Mouse (Mus musculus) lung, postnatal 0 days (tissue): ENCODE data around the gene Sec14l1. TPM values are rescaled to one million over a fixed set of nuclear protein-coding genes. Genes with fewer than 3 reads are reported as not detected.

ENCODE experiments used
- ATAC-seq: fragments of 200-750 bp; cut with Nextera tagmentation; 2 replicates; pipeline ENCODE4 v1.8.0; 2017; ENCODE audit warnings: moderate library complexity
- DNase-seq: peaks from one replicate; pipeline ENCODE4 v3.0.0-alpha.2; 2016; ENCODE audit warnings: low spot score
- H3K27ac ChIP-seq: fragments of 300-500 bp; sonication (generic); 2 replicates; pipeline ENCODE4 v1.5.1; 2014; ENCODE audit warnings: antibody characterized with exemption, mild to moderate bottlenecking, low read length, mixed read lengths
- H3K27me3 ChIP-seq: fragments of 300-500 bp; sonication (generic); replicated peaks from 2 replicates; pipeline ENCODE4 v1.6.1; 2014; ENCODE audit warnings: low read length, mixed read lengths; ENCODE audit not compliant: insufficient read depth
- H3K36me3 ChIP-seq: fragments of 300-500 bp; sonication (generic); 2 replicates; pipeline ENCODE4 v1.6.1; 2014; ENCODE audit warnings: low read length, mixed read lengths; ENCODE audit not compliant: insufficient read depth
- H3K4me1 ChIP-seq: fragments of 300-500 bp; sonication (generic); 2 replicates; pipeline ENCODE4 v1.6.1; 2014; ENCODE audit warnings: antibody characterized with exemption, low read depth, low read length, mixed read lengths; ENCODE audit not compliant: insufficient read depth
- H3K4me2 ChIP-seq: fragments of 300-500 bp; sonication (generic); replicated peaks from 2 replicates; pipeline ENCODE4 v1.6.1; 2014; ENCODE audit warnings: low read depth, mild to moderate bottlenecking, low read length, moderate library complexity, mixed read lengths
- H3K4me3 ChIP-seq: fragments of 300-500 bp; sonication (generic); 2 replicates; pipeline ENCODE4 v1.5.1; 2014; ENCODE audit warnings: low read depth, low read length
- H3K9ac ChIP-seq: fragments of 300-500 bp; sonication (generic); replicated peaks from 2 replicates; pipeline ENCODE4 v1.6.1; 2014; ENCODE audit warnings: low read depth, mild to moderate bottlenecking
- H3K9me3 ChIP-seq: fragments of 300-500 bp; sonication (generic); 2 replicates; pipeline ENCODE4 v1.6.1; 2016; ENCODE audit warnings: low read length, mixed read lengths
- CTCF ChIP-seq: IDR thresholded peaks from 2 replicates; pipeline ENCODE4 v1.5.1; 2016; ENCODE audit warnings: antibody characterized with exemption, mild to moderate bottlenecking
- EP300 ChIP-seq: IDR thresholded peaks from 2 replicates; pipeline ENCODE4 v1.6.1; 2016; ENCODE audit warnings: antibody characterized with exemption, mild to moderate bottlenecking, control low read depth
- WGBS: fragments of 180-500 bp; shearing (Covaris S2); extraction: QIAGEN DNeasy Blood & Tissue Kit; methylation state at CpG from one replicate; pipeline ENCODE4 v1.1.7; 2014; 5-methylcytosine and 5-hydroxymethylcytosine counted together
- microRNA-seq: library from miRNA; unstranded; fragments of <30 nt; microRNA quantifications from one replicate; pipeline ENCODE4, GENCODE M21; 2016
- polyA plus RNA-seq: library from polyadenylated mRNA; unstranded; fragments of >200 nt; fragmentation: Nextera tagmentation; extraction: Ambion mirVana; gene quantifications from 2 replicates; pipeline ENCODE4 v1.2.1, GENCODE M21; 2015

Sec14l1 gene
- polyA plus RNA-seq, 1 experiment from 2014 or later, result 62.4 TPM

GRCm38 (mm10) chr11:117204606-117205005 lies 89.6 kb downstream of the Sec14l1 start:
- Histone ChIP-seq H3K36me3 (no peaks in the 10 kb centered on the region), H3K27ac (no peak overlapping the region), H3K4me3 (no peak overlapping the region), H3K4me2 (no peak overlapping the region), H3K9ac (no peak overlapping the region), H3K4me1 (peaks cover 2% of the 10 kb centered on the region; the same call in 1 of the 2 replicates), H3K9me3 (no peaks in the 10 kb centered on the region), H3K27me3 (0 out of 2 replicates have a peak, but pooled peaks cover 2% of the 10 kb centered on the region)
- DNase-seq (no peak), ATAC-seq (no peak)
- 71% methylated on average over 8 of the region's 8 CpGs for WGBS
- no peak for TF ChIP-seq EP300

DNA sequence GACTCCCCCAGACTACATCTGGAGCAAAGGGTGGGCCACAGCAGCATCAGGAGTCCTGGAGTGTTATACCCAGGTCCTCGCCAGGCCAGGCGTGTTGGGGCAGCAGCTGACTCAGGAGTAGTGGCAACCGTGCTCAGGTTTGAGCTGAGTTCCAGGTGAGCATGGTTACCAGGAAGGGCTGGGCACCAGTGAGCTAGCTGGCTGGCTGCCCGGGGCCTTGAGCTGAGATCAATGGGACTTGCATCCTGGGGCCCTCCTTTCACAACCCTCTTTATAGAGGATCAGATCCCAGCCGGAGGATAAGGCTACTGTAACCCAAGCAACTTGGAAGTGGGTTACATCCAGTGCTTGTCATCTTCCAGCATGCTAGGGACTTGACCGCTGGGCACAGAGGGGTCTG lies 90.1 kb downstream of the Sec14l1 start:
- H3K9ac ChIP-seq, result no peak overlapping the region
- H3K36me3 ChIP-seq, result no peaks in the 10 kb centered on the region
- no peaks in the 10 kb centered on the region for H3K9me3 ChIP-seq
- H3K4me1 ChIP-seq, result no peaks in the 10 kb centered on the region
- H3K27me3 ChIP-seq, result no peaks in the 10 kb centered on the region
- WGBS, result 49% methylated on average over 6 of the region's 6 CpGs
- H3K4me3 ChIP-seq, result no peak overlapping the region
- H3K27ac ChIP-seq, result no peak overlapping the region
- TF ChIP-seq CTCF (no peak), EP300 (no peak)
- ATAC-seq (0 out of 2 replicates have a peak, but pooled peaks have one; percentile 19), DNase-seq (no peak)
- no peak overlapping the region for H3K4me2 ChIP-seq

DNA sequence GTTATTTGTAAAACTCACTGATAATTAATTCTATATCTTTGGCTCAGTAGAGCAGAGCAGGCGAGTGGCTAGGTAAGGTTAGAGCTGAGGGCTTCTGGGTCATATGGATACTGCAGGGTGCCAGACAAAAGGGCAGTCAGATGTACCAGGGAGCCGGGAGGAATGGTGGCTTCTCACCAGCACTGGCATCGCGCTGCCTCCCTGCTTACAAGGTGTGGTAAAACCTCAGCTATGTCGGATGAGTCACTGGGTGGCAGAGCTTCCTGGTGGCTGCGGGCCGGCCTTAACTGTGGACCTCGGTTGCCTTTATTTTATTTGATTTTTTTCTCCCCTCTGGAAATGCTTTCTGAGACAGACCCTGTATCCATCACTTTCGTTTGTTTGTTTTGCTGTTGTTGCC lies 90.5 kb downstream of the Sec14l1 start:
- no peak overlapping the region for H3K9ac ChIP-seq
- H3K4me3 ChIP-seq, result no peak overlapping the region
- no peaks in the 10 kb centered on the region for H3K36me3 ChIP-seq
- no peak overlapping the region for H3K27ac ChIP-seq
- no peak overlapping the region for H3K4me2 ChIP-seq
- no peaks in the 10 kb centered on the region for H3K4me1 ChIP-seq
- no peaks in the 10 kb centered on the region for H3K9me3 ChIP-seq
- WGBS, result 69% methylated on average over 9 of the region's 9 CpGs
- ATAC-seq (no peak), DNase-seq (no peak)
- H3K27me3 ChIP-seq, result no peaks in the 10 kb centered on the region
- TF ChIP-seq EP300 (no peak), CTCF (no peak)

DNA sequence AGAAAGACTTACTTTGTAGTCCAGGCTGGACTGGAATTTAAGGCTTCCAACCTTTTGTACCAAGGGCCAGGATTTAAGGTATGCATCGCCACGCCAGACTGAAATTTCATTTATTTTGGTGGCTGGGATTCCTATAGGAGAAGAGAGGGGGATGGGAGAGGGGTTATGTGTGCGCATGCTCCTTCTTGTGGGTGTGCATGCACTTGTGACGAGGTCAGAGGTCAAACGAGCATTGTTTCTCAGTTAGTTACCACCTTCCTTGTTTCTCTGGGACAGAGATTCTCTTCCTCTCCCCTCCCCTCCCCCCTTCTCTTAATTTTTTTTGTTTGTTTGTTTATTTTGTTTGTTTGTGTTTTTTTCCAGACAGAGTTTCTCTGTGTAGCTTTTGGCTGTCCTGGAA lies 92.5 kb downstream of the Sec14l1 start:
- DNase-seq (no peak), ATAC-seq (no peak)
- Histone ChIP-seq H3K4me1 (no peaks in the 10 kb centered on the region), H3K27me3 (no peaks in the 10 kb centered on the region), H3K4me2 (no peak overlapping the region), H3K9ac (no peak overlapping the region), H3K4me3 (no peak overlapping the region), H3K36me3 (no peaks in the 10 kb centered on the region), H3K9me3 (no peaks in the 10 kb centered on the region), H3K27ac (no peak overlapping the region)
- TF ChIP-seq CTCF, result no peak
- no peak for TF ChIP-seq EP300
- WGBS, result 66% methylated on average over 5 of the region's 5 CpGs

DNA sequence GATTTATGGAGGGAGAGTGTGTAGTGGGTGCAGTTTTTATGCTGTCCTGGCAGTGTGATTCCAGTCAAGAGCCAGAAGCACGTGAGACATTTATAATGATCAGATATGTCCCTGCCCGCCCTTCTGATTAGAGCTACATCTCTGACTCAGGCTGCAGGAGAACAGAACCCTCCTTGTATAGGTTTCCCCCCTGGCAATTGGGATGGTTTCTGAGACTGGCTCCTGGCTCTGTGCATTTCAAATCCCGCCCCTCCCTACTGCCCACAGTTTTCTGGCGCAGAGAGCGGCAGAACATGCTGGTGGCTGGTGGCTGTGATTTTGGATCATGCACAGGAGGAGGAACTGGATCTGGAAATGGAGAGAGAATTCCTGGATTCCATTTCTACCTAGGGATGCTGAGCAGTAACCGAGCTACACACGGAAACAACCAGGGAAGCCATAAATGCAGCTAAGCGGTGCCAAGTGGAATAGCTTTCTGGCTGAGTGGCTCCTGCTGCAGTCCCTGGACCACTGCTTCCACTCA lies 93.2 kb downstream of the Sec14l1 start:
- WGBS, result 82% methylated on average over 8 of the region's 8 CpGs
- no peaks in the 10 kb centered on the region for H3K27me3 ChIP-seq
- no peak overlapping the region for H3K4me3 ChIP-seq
- no peaks in the 10 kb centered on the region for H3K9me3 ChIP-seq
- no peak for TF ChIP-seq EP300
- no peaks in the 10 kb centered on the region for H3K36me3 ChIP-seq
- no peaks in the 10 kb centered on the region for H3K4me1 ChIP-seq
- no peak overlapping the region for H3K9ac ChIP-seq
- H3K27ac ChIP-seq, result no peak overlapping the region
- H3K4me2 ChIP-seq, result no peak overlapping the region
- DNase-seq, result no peak
- no peak for ATAC-seq

Small RNA genes within 50 kb of the gene (microRNA-seq; reads per million reads assigned to microRNA genes)
- gene Gm24323 (not detected), gene Mir6516 (2.9 reads per million, percentile 7 among the genes with 10 or more reads in this experiment)

Other genes with a start within 250 kb of the Sec14l1 start
- gene Mgat5b, start 196.3 kb upstream of the Sec14l1 start, polyA plus RNA-seq, result not detected in 2 replicates
- gene Sept9, start 84.5 kb downstream of the Sec14l1 start, polyA plus RNA-seq, result 52.5 and 56.1 TPM in 2 replicates